Mouse (Mus musculus): Measurements from ENCODE around the gene Ric3. TPM values are rescaled to one million over a fixed set of nuclear protein-coding genes. Genes with fewer than 3 reads are reported as not detected.
A peak's percentile ranks its signal among the peaks of the same experiment; 100 is the strongest.
"Not testable (repeated sequence)": the region's sequence is repeated elsewhere in the genome, so short reads cannot be mapped to it uniquely, and the experiment has no call there.

Ric3 gene
- polyA plus RNA-seq, 1 experiment from 2014 or later = 0.33 TPM

GRCm38 (mm10) chr7:109096618-109097017, 13.5 kb upstream of the Ric3 start:
- H3K4me1 ChIP-seq (ENCODE audit: insufficient read depth) = no peaks in the 10 kb centered on the region
- ATAC-seq (no peak), DNase-seq (no peak)
- no peak overlapping the region for H3K9ac ChIP-seq (replicated peaks)
- H3K36me3 ChIP-seq (replicated peaks; ENCODE audit: insufficient read depth, low read length) = no peaks in the 10 kb centered on the region
- WGBS (ENCODE audit: insufficient replicate concordance) = 63% methylated on average over 4 of the region's 4 CpGs
- no peaks in the 10 kb centered on the region for H3K27me3 ChIP-seq (ENCODE audit: insufficient read depth, low read length)
- no peak overlapping the region for H3K27ac ChIP-seq (ENCODE audit: low read depth)
- no peaks in the 10 kb centered on the region for H3K9me3 ChIP-seq (ENCODE audit: low read length)
- TF ChIP-seq CTCF (IDR thresholded peaks at IDR 0.05; ENCODE audit: low read depth) (no peak), EP300 (IDR thresholded peaks at IDR 0.05; ENCODE audit: low read depth) (no peak)
- no peak overlapping the region for H3K4me2 ChIP-seq (ENCODE audit: low read depth, low read length)
- H3K4me3 ChIP-seq (ENCODE audit: low read depth, low read length) = no peak overlapping the region

DNA sequence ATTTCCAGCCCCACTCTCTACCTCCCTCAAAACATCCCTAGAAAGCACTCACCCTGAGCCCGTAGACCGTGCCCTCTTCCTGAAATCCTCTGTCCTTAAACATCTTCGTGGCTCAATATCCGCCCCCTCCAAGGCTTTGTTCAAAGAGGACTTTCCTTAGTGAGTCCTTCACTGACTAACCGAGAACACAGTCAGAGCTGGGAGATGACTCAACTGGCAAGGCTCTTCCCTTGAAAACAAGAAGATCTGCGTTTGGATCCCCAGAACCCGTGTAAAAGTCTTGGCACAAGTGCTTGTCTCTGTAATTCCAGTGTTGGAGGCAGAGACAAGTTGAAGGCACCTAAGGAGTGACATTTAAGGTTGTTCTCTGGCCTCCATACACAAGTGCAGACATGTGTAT, 11.2 kb upstream of the Ric3 start:
- H3K4me2 ChIP-seq (ENCODE audit: low read depth, low read length) = no peak overlapping the region

GRCm38 (mm10) chr7:109091316-109091715, 8.2 kb upstream of the Ric3 start:
- H3K9ac ChIP-seq (replicated peaks); H3K9me3 ChIP-seq (ENCODE audit: low read length); H3K27me3 ChIP-seq (ENCODE audit: insufficient read depth, low read length); H3K36me3 ChIP-seq (replicated peaks; ENCODE audit: insufficient read depth, low read length); H3K4me3 ChIP-seq (ENCODE audit: low read depth, low read length); H3K27ac ChIP-seq (ENCODE audit: low read depth); DNase-seq; H3K4me2 ChIP-seq (ENCODE audit: low read depth, low read length); ATAC-seq; H3K4me1 ChIP-seq (ENCODE audit: insufficient read depth): not testable (repeated sequence)
- WGBS (ENCODE audit: insufficient replicate concordance) = 83% methylated on average over 2 of the region's 2 CpGs

More for the DNA sequence above, 11.2 kb upstream of the Ric3 start:
- 71% methylated on average over 7 of the region's 7 CpGs for WGBS (ENCODE audit: insufficient replicate concordance)
- H3K4me1 ChIP-seq (ENCODE audit: insufficient read depth) = no peaks in the 10 kb centered on the region
- no peaks in the 10 kb centered on the region for H3K36me3 ChIP-seq (replicated peaks; ENCODE audit: insufficient read depth, low read length)
- TF ChIP-seq EP300 (IDR thresholded peaks at IDR 0.05; ENCODE audit: low read depth) (no peak), CTCF (IDR thresholded peaks at IDR 0.05; ENCODE audit: low read depth) (no peak)
- no peak overlapping the region for H3K4me3 ChIP-seq (ENCODE audit: low read depth, low read length)
- H3K27me3 ChIP-seq (ENCODE audit: insufficient read depth, low read length) = no peaks in the 10 kb centered on the region
- no peak overlapping the region for H3K27ac ChIP-seq (ENCODE audit: low read depth)
- H3K9ac ChIP-seq (replicated peaks) = no peak overlapping the region
- H3K9me3 ChIP-seq (ENCODE audit: low read length) = no peaks in the 10 kb centered on the region
- DNase-seq (no peak), ATAC-seq (no peak)

DNA sequence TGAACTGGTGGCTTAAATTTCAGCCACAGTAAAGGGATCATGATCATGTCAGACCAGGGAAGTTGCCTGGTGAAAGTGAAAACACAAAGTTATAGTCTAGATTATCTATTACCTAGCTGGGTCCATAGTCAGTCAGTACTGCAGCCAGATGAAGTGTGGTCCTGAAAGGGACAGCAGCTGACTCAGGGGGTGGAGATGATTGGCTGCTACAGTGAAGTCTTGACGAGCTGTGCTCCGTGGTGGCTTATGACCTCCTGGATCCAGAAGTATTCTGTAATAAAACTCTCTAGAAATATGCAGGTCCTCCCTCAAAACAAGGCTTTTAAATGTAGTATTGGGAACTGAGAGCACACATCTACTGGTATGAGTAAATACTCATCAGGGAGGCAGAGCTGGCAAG, 3.8 kb upstream of the Ric3 start:
- Histone ChIP-seq H3K4me1 (ENCODE audit: insufficient read depth) (peaks cover 6% of the 10 kb centered on the region), H3K9ac (replicated peaks) (no peak overlapping the region), H3K4me2 (ENCODE audit: low read depth, low read length) (no peak overlapping the region), H3K4me3 (ENCODE audit: low read depth, low read length) (no peak overlapping the region), H3K27ac (ENCODE audit: low read depth) (no peak overlapping the region), H3K27me3 (ENCODE audit: insufficient read depth, low read length) (peaks cover 20% of the 10 kb centered on the region), H3K9me3 (ENCODE audit: low read length) (no peaks in the 10 kb centered on the region), H3K36me3 (replicated peaks; ENCODE audit: insufficient read depth, low read length) (no peaks in the 10 kb centered on the region)
- no peak for ATAC-seq
- 7% methylated on average over 2 of the region's 2 CpGs for WGBS (ENCODE audit: insufficient replicate concordance)
- TF ChIP-seq CTCF (IDR thresholded peaks at IDR 0.05; ENCODE audit: low read depth) (no peak), EP300 (IDR thresholded peaks at IDR 0.05; ENCODE audit: low read depth) (no peak)
- DNase-seq = no peak

DNA sequence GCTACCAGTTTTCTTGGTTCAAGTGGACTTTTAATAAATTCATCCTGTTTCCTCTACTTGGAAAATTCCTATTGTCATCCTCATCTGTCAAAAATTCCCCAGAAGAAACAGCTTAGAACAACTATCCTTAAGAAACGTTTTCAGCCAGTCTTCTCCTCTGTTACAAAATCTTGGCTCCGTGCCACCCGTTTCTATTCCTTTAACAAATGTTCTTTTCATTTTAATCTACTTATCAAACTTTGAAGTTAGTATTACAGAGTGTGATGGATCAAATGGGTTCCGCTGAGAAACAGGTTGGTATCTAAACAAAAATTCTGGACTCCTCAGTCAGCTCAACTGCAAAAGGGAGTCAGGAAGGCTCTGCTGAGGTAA, 668 bp upstream of the Ric3 start:
- no peak for ATAC-seq
- no peak overlapping the region for H3K27ac ChIP-seq (ENCODE audit: low read depth)
- H3K4me2 ChIP-seq (ENCODE audit: low read depth, low read length) = no peak overlapping the region
- no peak overlapping the region for H3K9ac ChIP-seq (replicated peaks)
- no peak overlapping the region for H3K4me3 ChIP-seq (ENCODE audit: low read depth, low read length)
- H3K9me3 ChIP-seq (ENCODE audit: low read length) = no peaks in the 10 kb centered on the region
- 74% methylated on average over 4 of the region's 4 CpGs for WGBS (ENCODE audit: insufficient replicate concordance)
- no peak for DNase-seq
- H3K4me1 ChIP-seq (ENCODE audit: insufficient read depth) = peaks cover 6% of the 10 kb centered on the region
- TF ChIP-seq CTCF (IDR thresholded peaks at IDR 0.05; ENCODE audit: low read depth) (no peak), EP300 (IDR thresholded peaks at IDR 0.05; ENCODE audit: low read depth) (no peak)
- peaks cover 20% of the 10 kb centered on the region for H3K27me3 ChIP-seq (ENCODE audit: insufficient read depth, low read length)
- H3K36me3 ChIP-seq (replicated peaks; ENCODE audit: insufficient read depth, low read length) = no peaks in the 10 kb centered on the region

DNA sequence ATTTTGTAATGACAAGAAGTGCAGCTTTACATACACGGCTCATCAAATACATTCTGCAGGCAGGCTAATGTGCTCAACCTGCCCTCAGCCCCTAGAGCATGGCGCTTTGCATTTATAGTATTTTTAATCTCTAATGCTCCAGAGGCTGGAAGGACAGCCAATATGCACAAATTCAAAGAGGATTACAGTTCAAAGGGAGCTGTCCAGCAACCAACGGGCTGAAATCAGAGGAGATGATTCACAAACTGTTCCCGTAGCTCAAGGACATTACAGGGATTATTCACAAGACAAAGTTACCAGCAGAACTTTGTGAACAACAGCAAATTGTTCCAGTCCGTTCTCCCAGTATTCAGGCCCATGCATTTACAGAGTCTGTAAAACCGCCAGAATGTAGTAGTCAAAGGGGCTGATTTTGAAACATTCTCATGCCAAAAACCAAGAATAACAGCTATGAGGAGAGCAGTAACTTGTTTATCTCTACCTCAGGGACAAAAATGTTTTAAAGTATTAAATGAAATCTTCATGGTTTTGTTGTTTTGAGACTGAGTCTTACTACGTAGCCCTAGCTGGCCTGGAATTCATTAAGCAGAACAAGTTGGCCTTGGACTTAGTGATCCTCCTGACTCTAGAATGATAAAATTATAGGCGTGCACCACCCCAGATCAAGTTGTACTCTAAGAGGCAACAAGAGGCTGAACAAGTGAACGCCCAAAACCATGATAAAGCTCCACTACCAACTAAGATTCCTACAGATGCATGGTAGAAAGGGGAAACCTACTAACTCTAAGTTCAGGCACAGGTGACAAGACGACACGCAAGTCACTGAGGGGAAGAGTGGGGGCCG, 640 bp downstream of the Ric3 start:
- Histone ChIP-seq H3K27me3 (ENCODE audit: insufficient read depth, low read length) (peaks cover 20% of the 10 kb centered on the region), H3K4me3 (ENCODE audit: low read depth, low read length) (peak overlapping the region; percentile 40), H3K27ac (ENCODE audit: low read depth) (no peak overlapping the region), H3K36me3 (replicated peaks; ENCODE audit: insufficient read depth, low read length) (no peaks in the 10 kb centered on the region), H3K9ac (replicated peaks) (no peak overlapping the region), H3K4me2 (ENCODE audit: low read depth, low read length) (peak overlapping the region; percentile 68), H3K4me1 (ENCODE audit: insufficient read depth) (peaks cover 6% of the 10 kb centered on the region), H3K9me3 (ENCODE audit: low read length) (no peaks in the 10 kb centered on the region)
- no peak for TF ChIP-seq CTCF (IDR thresholded peaks at IDR 0.05; ENCODE audit: low read depth)
- WGBS (ENCODE audit: insufficient replicate concordance) = 20% methylated on average over 12 of the region's 12 CpGs
- ATAC-seq (no peak), DNase-seq (peak; percentile 24)

Measured in liver, postnatal 0 days (tissue).